Mouse (Mus musculus) bone marrow macrophage, adult 2 months (primary cell): ENCODE data around the gene Ccn6. TPM values are rescaled to one million over a fixed set of nuclear protein-coding genes. Genes with fewer than 3 reads are reported as not detected.
"Not testable (repeated sequence)": the region's sequence is repeated elsewhere in the genome, so short reads cannot be mapped to it uniquely, and the experiment has no call there.

Experiments
- H3K27ac ChIP-seq: 2 replicates; pipeline ENCODE4 v1.5.1; 2012; ENCODE audit warnings: low read depth, low read length; ENCODE audit not compliant: insufficient read depth
- H3K4me1 ChIP-seq: 2 replicates; pipeline ENCODE4 v1.6.1; 2012; ENCODE audit warnings: low read length; ENCODE audit not compliant: control insufficient read depth, insufficient read depth
- H3K4me3 ChIP-seq: 2 replicates; pipeline ENCODE4 v1.5.1; 2012; ENCODE audit warnings: mild to moderate bottlenecking, low read length, moderate library complexity; ENCODE audit not compliant: insufficient read depth
- CTCF ChIP-seq: IDR thresholded peaks from 2 replicates; pipeline ENCODE4 v1.5.1; 2012; ENCODE audit warnings: low read depth, mild to moderate bottlenecking, low read length, moderate library complexity
- POLR2A ChIP-seq: IDR thresholded peaks from 2 replicates; pipeline ENCODE4 v1.6.1; 2012; ENCODE audit warnings: mild to moderate bottlenecking, low read depth, low read length, borderline replicate concordance
- polyA plus RNA-seq: library from polyadenylated mRNA; stranded (reverse); fragments of >200 nt; gene quantifications from 2 replicates; pipeline ENCODE4 v1.2.4, GENCODE M21; 2012; ENCODE audit not compliant: missing spikeins, insufficient read depth, insufficient read length

Gene Ccn6
- not detected in 2 replicates for polyA plus RNA-seq

- Histone ChIP-seq H3K4me1 (peaks cover 8% of the 10 kb centered on the region), H3K4me3 (no peak within 1 kb of the TSS), H3K27ac (no peak within 1 kb of the TSS)
- no peak for TF ChIP-seq CTCF
- TF ChIP-seq POLR2A: no peak
Observed at GRCm38 (mm10) chr10:39163694-39164093, at the start of gene Ccn6. Ccn6 (minus strand) TSS chr10:39163794.

DNA sequence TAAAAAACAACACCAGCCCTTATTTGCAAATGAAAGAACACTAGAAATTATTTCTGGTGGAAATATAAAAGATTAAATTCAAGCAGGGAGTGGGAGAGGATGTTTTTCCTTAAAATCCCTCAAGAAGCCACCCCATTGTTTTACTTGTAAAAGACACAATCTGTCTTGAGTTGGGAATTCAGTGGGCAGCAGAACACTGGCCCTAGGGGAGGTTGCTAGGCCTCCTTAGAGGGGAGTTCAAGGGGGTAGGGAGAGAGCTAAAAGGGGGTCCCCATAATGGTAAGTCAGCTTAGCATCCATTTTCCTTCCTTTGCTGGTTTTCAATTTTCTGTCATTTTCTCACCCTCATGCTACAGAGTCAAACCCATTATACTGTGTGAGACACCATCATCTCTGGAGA, 46.4 kb upstream of the Ccn6 start:
- Histone ChIP-seq H3K4me3 (no peak overlapping the region), H3K4me1 (peaks cover 10% of the 10 kb centered on the region), H3K27ac (no peak overlapping the region)
- TF ChIP-seq POLR2A: no peak
- TF ChIP-seq CTCF: no peak

DNA sequence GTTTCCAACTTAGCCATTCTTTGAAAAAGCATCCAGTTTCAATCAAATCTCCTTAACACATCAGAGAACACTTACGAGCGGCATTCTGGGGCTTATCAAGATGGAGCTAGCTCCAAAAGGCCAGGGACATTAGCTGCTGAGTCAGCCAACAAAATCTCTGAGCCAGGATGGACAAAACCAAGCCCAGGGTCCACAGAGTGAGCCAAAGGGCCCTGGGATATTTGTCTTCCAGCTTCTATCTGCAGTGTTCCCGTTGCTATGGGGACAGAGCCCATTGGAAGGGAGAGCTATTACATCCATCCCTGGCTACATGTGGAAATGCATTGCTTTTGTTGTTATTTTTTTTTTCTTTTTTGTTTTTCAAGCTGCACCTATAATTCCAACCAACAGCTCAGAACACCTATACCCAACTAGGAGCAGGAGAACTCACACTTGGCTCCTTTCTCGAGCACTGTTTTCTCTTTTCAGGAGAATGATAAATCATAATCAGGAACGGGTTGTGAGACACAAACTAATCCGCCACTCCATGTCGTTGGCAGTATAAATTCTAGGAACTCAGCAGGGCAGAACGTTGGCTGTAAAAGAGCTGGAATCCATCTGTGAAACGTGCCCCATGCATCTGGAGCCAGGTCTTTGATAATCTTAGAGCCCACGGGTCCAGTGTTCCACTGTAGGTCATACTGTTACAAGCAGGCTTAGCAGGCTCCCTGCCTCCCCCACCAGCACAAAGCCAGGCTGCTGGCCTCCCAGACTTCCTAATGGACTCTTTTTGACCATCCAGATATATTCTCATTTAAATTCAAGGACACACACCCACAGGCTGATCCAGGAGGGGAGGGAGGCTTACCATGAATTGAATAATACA, 45.8 kb upstream of the Ccn6 start:
- Histone ChIP-seq H3K27ac (no peak overlapping the region), H3K4me3 (no peak overlapping the region), H3K4me1 (peaks cover 10% of the 10 kb centered on the region)
- TF ChIP-seq POLR2A: no peak
- no peak for TF ChIP-seq CTCF

DNA sequence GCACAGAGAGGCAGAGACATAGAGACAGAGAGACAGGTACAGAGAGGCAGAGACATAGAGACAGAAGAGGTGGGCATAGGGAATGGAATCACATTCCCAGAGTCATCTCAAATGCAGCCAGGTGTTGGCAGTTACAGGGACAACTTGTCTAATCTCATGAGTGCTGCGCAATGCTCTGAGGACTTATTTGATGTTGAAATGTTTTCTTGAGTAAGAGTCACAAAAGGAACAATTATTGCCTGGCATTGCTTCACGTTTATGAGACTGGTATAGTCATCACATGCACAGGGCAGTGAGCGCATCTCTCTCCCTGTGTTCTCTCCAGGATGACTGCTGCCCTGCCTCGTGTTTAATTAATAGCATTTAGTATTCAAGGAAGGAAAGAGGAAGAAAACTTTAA, 45.1 kb upstream of the Ccn6 start:
- Histone ChIP-seq H3K4me1 (peaks cover 10% of the 10 kb centered on the region), H3K27ac (no peak overlapping the region), H3K4me3 (no peak overlapping the region)

GRCm38 (mm10) chr10:39207310-39207855, 43.8 kb upstream of the Ccn6 start:
- no peak for TF ChIP-seq POLR2A
- no peak for TF ChIP-seq CTCF
- Histone ChIP-seq H3K4me3 (no peak overlapping the region), H3K4me1 (peaks cover 10% of the 10 kb centered on the region), H3K27ac (no peak overlapping the region)

More for the DNA sequence above, 45.1 kb upstream of the Ccn6 start:
- no peak for TF ChIP-seq POLR2A
- TF ChIP-seq CTCF: no peak

DNA sequence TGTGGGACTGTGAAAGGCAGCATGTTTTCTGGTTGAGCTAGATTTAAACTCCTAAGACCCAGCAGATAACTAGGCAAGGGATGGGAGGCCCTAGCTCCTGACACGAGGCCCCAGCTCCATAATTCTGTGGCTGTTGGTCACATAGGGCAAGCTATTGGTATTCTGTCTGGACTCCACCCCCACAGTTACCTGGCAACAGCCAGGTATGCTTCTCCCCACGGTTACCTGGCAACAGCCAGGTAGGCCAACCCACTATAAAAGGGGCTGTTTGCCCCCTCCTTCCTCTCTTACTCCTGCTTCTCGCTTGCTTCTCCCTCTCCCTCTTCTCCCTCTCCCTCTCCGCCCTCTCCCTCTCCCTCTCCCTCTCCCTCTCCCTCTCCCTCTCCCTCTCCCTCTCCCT, 38.9 kb upstream of the Ccn6 start:
- Histone ChIP-seq H3K4me1 (no peaks in the 10 kb centered on the region; the same call in 1 of the 2 replicates), H3K27ac (no peak overlapping the region), H3K4me3 (no peak overlapping the region)
- TF ChIP-seq CTCF: no peak
- no peak for TF ChIP-seq POLR2A

GRCm38 (mm10) chr10:39198216-39198615, 34.6 kb upstream of the Ccn6 start:
- not testable (repeated sequence) for H3K27ac ChIP-seq, H3K4me1 ChIP-seq, H3K4me3 ChIP-seq

DNA sequence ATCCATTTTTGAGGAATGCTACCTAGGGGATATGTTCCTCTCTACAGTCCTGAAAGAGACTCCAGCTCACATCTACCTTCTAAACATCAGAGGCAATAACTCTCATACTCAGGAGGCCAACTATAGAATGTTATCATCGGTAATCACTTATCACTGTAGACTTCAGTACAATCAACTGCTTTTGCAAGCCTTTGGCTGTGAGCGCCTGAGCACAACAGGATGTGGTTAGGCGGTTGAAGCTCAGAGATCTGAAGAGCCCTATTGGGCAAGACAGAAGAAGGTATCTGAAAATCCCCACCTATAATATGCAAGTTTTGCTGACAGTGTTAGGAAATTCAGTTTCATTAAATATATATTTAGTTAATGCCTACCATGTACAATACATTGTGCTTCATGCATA, 29.1 kb upstream of the Ccn6 start:
- no peak for TF ChIP-seq CTCF
- Histone ChIP-seq H3K27ac (no peak overlapping the region), H3K4me1 (no peaks in the 10 kb centered on the region), H3K4me3 (no peak overlapping the region)

- no peak for TF ChIP-seq CTCF
- no peak for TF ChIP-seq POLR2A
- Histone ChIP-seq H3K4me3 (no peak overlapping the region), H3K4me1 (no peaks in the 10 kb centered on the region), H3K27ac (no peak overlapping the region)
Observed at GRCm38 (mm10) chr10:39185545-39185906, 21.9 kb upstream of the Ccn6 start.

- no peak for TF ChIP-seq CTCF
- no peak for TF ChIP-seq POLR2A
- Histone ChIP-seq H3K4me3 (no peak overlapping the region), H3K27ac (no peak overlapping the region), H3K4me1 (no peaks in the 10 kb centered on the region)
Observed at GRCm38 (mm10) chr10:39184864-39185544, 21.4 kb upstream of the Ccn6 start.
